Mouse (Mus musculus) embryonic facial prominence, embryonic 11.5 days (tissue): Measurements from ENCODE around the gene Gm6164. TPM values are rescaled to one million over a fixed set of nuclear protein-coding genes. Genes with fewer than 3 reads are reported as not detected.
"Not testable (repeated sequence)": the region's sequence is repeated elsewhere in the genome, so short reads cannot be mapped to it uniquely, and the experiment has no call there.

Experiments
- ATAC-seq: fragments of 200-750 bp; cut with Nextera tagmentation; replicated peaks from 2 replicates; pipeline ENCODE4 v1.8.0; 2017; ENCODE audit warnings: low read depth; ENCODE audit not compliant: insufficient number of reproducible peaks, low FRiP score, low TSS enrichment
- DNase-seq: peaks from one replicate; pipeline ENCODE4 v3.0.0-alpha.2; 2015; ENCODE audit warnings: low spot score
- H3K27ac ChIP-seq: fragments of 300-500 bp; sonication (generic); replicated peaks from 2 replicates; pipeline ENCODE4 v1.5.1; 2014; ENCODE audit warnings: mild to moderate bottlenecking, low read depth, low read length, control low read depth
- H3K27me3 ChIP-seq: fragments of 300-500 bp; sonication (generic); 2 replicates; pipeline ENCODE4 v1.6.1; 2014; ENCODE audit warnings: mild to moderate bottlenecking, low read length, moderate library complexity, mixed read lengths; ENCODE audit not compliant: control insufficient read depth, insufficient read depth
- H3K36me3 ChIP-seq: fragments of 300-500 bp; sonication (generic); replicated peaks from 2 replicates; pipeline ENCODE4 v1.6.1; 2014; ENCODE audit warnings: low read depth, mild to moderate bottlenecking, low read length, moderate library complexity, mixed read lengths; ENCODE audit not compliant: control insufficient read depth, insufficient read depth
- H3K4me1 ChIP-seq: fragments of 300-500 bp; sonication (generic); 2 replicates; pipeline ENCODE4 v1.6.1; 2014; ENCODE audit warnings: low read length, mixed read lengths; ENCODE audit not compliant: control insufficient read depth, insufficient read depth
- H3K4me2 ChIP-seq: fragments of 300-500 bp; sonication (generic); 2 replicates; pipeline ENCODE4 v1.6.1; 2014; ENCODE audit warnings: low read depth, mild to moderate bottlenecking, control low read depth, low read length, moderate library complexity
- H3K4me3 ChIP-seq: fragments of 300-500 bp; sonication (generic); 2 replicates; pipeline ENCODE4 v1.5.1; 2014; ENCODE audit warnings: low read depth, low read length, control low read depth
- H3K9ac ChIP-seq: fragments of 300-500 bp; sonication (generic); replicated peaks from 2 replicates; pipeline ENCODE4 v1.6.1; 2014; ENCODE audit warnings: mild to moderate bottlenecking, control low read depth, low read length
- H3K9me3 ChIP-seq: fragments of 300-500 bp; sonication (generic); replicated peaks from 2 replicates; pipeline ENCODE4 v1.6.1; 2016; ENCODE audit warnings: mild to moderate bottlenecking, low read length, inconsistent platforms, mixed read lengths; ENCODE audit not compliant: control insufficient read depth
- WGBS: fragments of 180-500 bp; shearing (Covaris S2); extraction: QIAGEN DNeasy Blood & Tissue Kit; methylation state at CpG from one replicate; pipeline ENCODE4 v1.1.7; 2014; 5-methylcytosine and 5-hydroxymethylcytosine counted together
- polyA plus RNA-seq: library from polyadenylated mRNA; unstranded; fragments of >200 nt; fragmentation: Nextera tagmentation; extraction: Ambion mirVana; gene quantifications from 2 replicates; pipeline ENCODE4 v1.2.1, GENCODE M21; 2014

The Gm6164 gene
- polyA plus RNA-seq, result not detected in 2 replicates

GRCm38 (mm10) chr7:20205507-20205906, at the start of gene Gm6164:
Gene Gm6164, minus strand, starts transcription at chr7:20205607.
- not testable (repeated sequence) for DNase-seq, H3K9me3 ChIP-seq, H3K27me3 ChIP-seq, H3K4me3 ChIP-seq, H3K4me2 ChIP-seq, H3K36me3 ChIP-seq, H3K9ac ChIP-seq, ATAC-seq, H3K27ac ChIP-seq, H3K4me1 ChIP-seq
- no CpG with 5 or more reads among the region's 2 CpGs for WGBS

- no CpG with 5 or more reads among the region's 2 CpGs for WGBS
- not testable (repeated sequence) for H3K4me1 ChIP-seq, H3K36me3 ChIP-seq, H3K9ac ChIP-seq, H3K27ac ChIP-seq, H3K4me3 ChIP-seq, DNase-seq, H3K4me2 ChIP-seq, H3K9me3 ChIP-seq, H3K27me3 ChIP-seq, ATAC-seq
Observed at GRCm38 (mm10) chr7:20233728-20234127, 28.3 kb upstream of the Gm6164 start, which contains the start of gene Gm4498. Gene Gm4498, minus strand, starts transcription at chr7:20233828.

GRCm38 (mm10) chr7:20193410-20193809, 12.0 kb downstream of the Gm6164 start, which contains the start of gene Vmn1r95:
Gene Vmn1r95, plus strand, starts transcription at chr7:20193710.
- H3K9ac ChIP-seq, H3K9me3 ChIP-seq, H3K27me3 ChIP-seq, H3K4me1 ChIP-seq, H3K4me3 ChIP-seq, DNase-seq, H3K27ac ChIP-seq, H3K36me3 ChIP-seq, H3K4me2 ChIP-seq, ATAC-seq: not testable (repeated sequence)
- WGBS, result no CpG with 5 or more reads among the region's 3 CpGs

GRCm38 (mm10) chr7:20168277-20168676, 37.1 kb downstream of the Gm6164 start, which contains the start of gene Vmn1r94:
Gene Vmn1r94, minus strand, starts transcription at chr7:20168377.
- not testable (repeated sequence) for DNase-seq, H3K4me3 ChIP-seq, H3K36me3 ChIP-seq, H3K4me2 ChIP-seq, H3K27ac ChIP-seq, ATAC-seq, H3K9ac ChIP-seq, H3K9me3 ChIP-seq, H3K4me1 ChIP-seq, H3K27me3 ChIP-seq
- no CpG with 5 or more reads among the region's 3 CpGs for WGBS

Other genes with a start within 250 kb of the Gm6164 start
- not detected in 2 replicates for gene Ceacam20, start 240.2 kb downstream of the Gm6164 start, polyA plus RNA-seq
- not detected in 2 replicates for gene Nlrp9b, start 214.1 kb downstream of the Gm6164 start, polyA plus RNA-seq
- not detected in 2 replicates for gene Vmn1r91, start 105.9 kb downstream of the Gm6164 start, polyA plus RNA-seq
- not detected in 2 replicates for gene Gm16442, start 83.0 kb downstream of the Gm6164 start, polyA plus RNA-seq
- not detected in 2 replicates for gene Vmn1r93, start 66.5 kb downstream of the Gm6164 start, polyA plus RNA-seq
- not detected in 2 replicates for gene Vmn1r94, start 37.2 kb downstream of the Gm6164 start, polyA plus RNA-seq
- not detected in 2 replicates for gene Vmn1r95, start 11.9 kb downstream of the Gm6164 start, polyA plus RNA-seq
- gene Gm4498, start 28.2 kb upstream of the Gm6164 start, polyA plus RNA-seq, result not detected in 2 replicates
- gene Gm5890, start 57.2 kb upstream of the Gm6164 start, polyA plus RNA-seq, result not detected in 2 replicates
- not detected in 2 replicates for gene Gm4133, start 128.5 kb upstream of the Gm6164 start, polyA plus RNA-seq
- gene Gm5728, start 169.8 kb upstream of the Gm6164 start, polyA plus RNA-seq, result not detected in 2 replicates
- not detected in 2 replicates for gene Vmn1r100, start 212.3 kb upstream of the Gm6164 start, polyA plus RNA-seq
- gene Vmn1r101, start 237.0 kb upstream of the Gm6164 start, polyA plus RNA-seq, result not detected in 2 replicates